Mouse (Mus musculus): ENCODE data around the gene Cuta. TPM values are rescaled to one million over a fixed set of nuclear protein-coding genes. Genes with fewer than 3 reads are reported as not detected.
A peak's percentile ranks its signal among the peaks of the same experiment; 100 is the strongest.
"Not testable (repeated sequence)": the region's sequence is repeated elsewhere in the genome, so short reads cannot be mapped to it uniquely, and the experiment has no call there.

The Cuta gene
- polyA plus RNA-seq, 1 experiment from 2014 or later = 161 TPM

- not testable (repeated sequence) for H3K9ac ChIP-seq (replicated peaks; ENCODE audit: low read depth, low read length); H3K4me3 ChIP-seq (ENCODE audit: low read depth, low read length); H3K4me2 ChIP-seq (replicated peaks; ENCODE audit: low read depth, low read length); H3K9me3 ChIP-seq (ENCODE audit: control insufficient read depth, low read depth, low read length); H3K27ac ChIP-seq (ENCODE audit: low read length); H3K4me1 ChIP-seq (ENCODE audit: control insufficient read depth, insufficient read depth, low read length); ATAC-seq (ENCODE audit: insufficient number of reproducible peaks, insufficient read depth, low FRiP score, low read depth); H3K27me3 ChIP-seq (ENCODE audit: control insufficient read depth, insufficient read depth, low read length); H3K36me3 ChIP-seq (ENCODE audit: control insufficient read depth, insufficient read depth, low read length)
- WGBS = 86% methylated on average over 5 of the region's 6 CpGs
Measured at GRCm38 (mm10) chr17:26922368-26922767, 17.0 kb downstream of the Cuta start.

- H3K4me3 ChIP-seq (ENCODE audit: low read depth, low read length); H3K9me3 ChIP-seq (ENCODE audit: control insufficient read depth, low read depth, low read length); H3K9ac ChIP-seq (replicated peaks; ENCODE audit: low read depth, low read length); H3K27ac ChIP-seq (ENCODE audit: low read length); H3K27me3 ChIP-seq (ENCODE audit: control insufficient read depth, insufficient read depth, low read length); H3K4me2 ChIP-seq (replicated peaks; ENCODE audit: low read depth, low read length); H3K4me1 ChIP-seq (ENCODE audit: control insufficient read depth, insufficient read depth, low read length); H3K36me3 ChIP-seq (ENCODE audit: control insufficient read depth, insufficient read depth, low read length); ATAC-seq (ENCODE audit: insufficient number of reproducible peaks, insufficient read depth, low FRiP score, low read depth): not testable (repeated sequence)
- WGBS = 55% methylated on average over 2 of the region's 2 CpGs
Measured at GRCm38 (mm10) chr17:26919516-26919915, 19.9 kb downstream of the Cuta start.

GRCm38 (mm10) chr17:26918343-26918742, 21.0 kb downstream of the Cuta start:
- H3K9me3 ChIP-seq (ENCODE audit: control insufficient read depth, low read depth, low read length) = no peaks in the 10 kb centered on the region
- H3K9ac ChIP-seq (replicated peaks; ENCODE audit: low read depth, low read length) = no peak overlapping the region
- no peaks in the 10 kb centered on the region for H3K27me3 ChIP-seq (ENCODE audit: control insufficient read depth, insufficient read depth, low read length)
- H3K4me1 ChIP-seq (ENCODE audit: control insufficient read depth, insufficient read depth, low read length) = no peaks in the 10 kb centered on the region
- H3K27ac ChIP-seq (ENCODE audit: low read length) = no peak overlapping the region
- H3K4me2 ChIP-seq (replicated peaks; ENCODE audit: low read depth, low read length) = peak overlapping the region; percentile 51; the same call in 1 of the 2 replicates
- no peaks in the 10 kb centered on the region for H3K36me3 ChIP-seq (ENCODE audit: control insufficient read depth, insufficient read depth, low read length)
- 69% methylated on average over 2 of the region's 2 CpGs for WGBS
- ATAC-seq (ENCODE audit: insufficient number of reproducible peaks, insufficient read depth, low FRiP score, low read depth) = no peak
- H3K4me3 ChIP-seq (ENCODE audit: low read depth, low read length) = peak overlapping the region; percentile 63; the same call in 1 of the 2 replicates

DNA sequence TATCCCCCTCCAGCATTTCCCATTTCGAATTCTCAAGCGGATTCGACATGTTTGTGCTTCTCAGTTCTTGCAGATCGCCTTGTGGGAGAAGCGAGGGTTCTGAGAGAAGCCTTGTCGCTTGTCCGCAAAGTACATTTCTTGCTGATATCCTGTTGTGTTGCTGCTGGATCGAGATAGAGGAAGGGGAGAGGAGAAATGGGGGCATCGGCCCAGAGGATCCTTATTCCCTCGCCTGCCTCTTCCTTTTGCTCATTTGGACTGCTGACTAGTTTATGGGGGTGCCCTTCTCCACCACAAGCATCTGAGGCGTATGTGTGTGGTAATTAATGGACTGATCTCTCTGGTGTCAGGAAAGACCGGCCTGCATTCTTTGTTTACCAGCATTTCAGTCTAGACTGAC, 21.8 kb downstream of the Cuta start:
- H3K36me3 ChIP-seq (ENCODE audit: control insufficient read depth, insufficient read depth, low read length); H3K27ac ChIP-seq (ENCODE audit: low read length); H3K4me1 ChIP-seq (ENCODE audit: control insufficient read depth, insufficient read depth, low read length); H3K9me3 ChIP-seq (ENCODE audit: control insufficient read depth, low read depth, low read length); H3K27me3 ChIP-seq (ENCODE audit: control insufficient read depth, insufficient read depth, low read length); ATAC-seq (ENCODE audit: insufficient number of reproducible peaks, insufficient read depth, low FRiP score, low read depth): not testable (repeated sequence)
- 2% methylated on average over 12 of the region's 12 CpGs for WGBS
- Histone ChIP-seq H3K4me3 (ENCODE audit: low read depth, low read length) (peak overlapping the region; percentile 63), H3K4me2 (replicated peaks; ENCODE audit: low read depth, low read length) (peak overlapping the region; percentile 51), H3K9ac (replicated peaks; ENCODE audit: low read depth, low read length) (peak overlapping the region; percentile 48)

GRCm38 (mm10) chr17:26916711-26917482, 22.5 kb downstream of the Cuta start, which contains the start of gene Kifc5b:
Gene Kifc5b (plus strand): TSS chr17:26917091.
- H3K4me2 ChIP-seq (replicated peaks; ENCODE audit: low read depth, low read length) = peak within 1 kb of the TSS; percentile 51
- peak within 1 kb of the TSS; percentile 63 for H3K4me3 ChIP-seq (ENCODE audit: low read depth, low read length)
- H3K27ac ChIP-seq (ENCODE audit: low read length) = peak within 1 kb of the TSS; percentile 61; the same call in 1 of the 2 replicates
- peak within 1 kb of the TSS; percentile 48 for H3K9ac ChIP-seq (replicated peaks; ENCODE audit: low read depth, low read length)
- H3K9me3 ChIP-seq (ENCODE audit: control insufficient read depth, low read depth, low read length) = no peaks in the 10 kb centered on the region
- WGBS = under 1% methylated on average over 60 of the region's 72 CpGs
- no peaks in the 10 kb centered on the region for H3K4me1 ChIP-seq (ENCODE audit: control insufficient read depth, insufficient read depth, low read length)
- ATAC-seq (ENCODE audit: insufficient number of reproducible peaks, insufficient read depth, low FRiP score, low read depth) = peak; percentile 99
- H3K27me3 ChIP-seq (ENCODE audit: control insufficient read depth, insufficient read depth, low read length) = no peaks in the 10 kb centered on the region
- no peaks in the 10 kb centered on the region for H3K36me3 ChIP-seq (ENCODE audit: control insufficient read depth, insufficient read depth, low read length)

DNA sequence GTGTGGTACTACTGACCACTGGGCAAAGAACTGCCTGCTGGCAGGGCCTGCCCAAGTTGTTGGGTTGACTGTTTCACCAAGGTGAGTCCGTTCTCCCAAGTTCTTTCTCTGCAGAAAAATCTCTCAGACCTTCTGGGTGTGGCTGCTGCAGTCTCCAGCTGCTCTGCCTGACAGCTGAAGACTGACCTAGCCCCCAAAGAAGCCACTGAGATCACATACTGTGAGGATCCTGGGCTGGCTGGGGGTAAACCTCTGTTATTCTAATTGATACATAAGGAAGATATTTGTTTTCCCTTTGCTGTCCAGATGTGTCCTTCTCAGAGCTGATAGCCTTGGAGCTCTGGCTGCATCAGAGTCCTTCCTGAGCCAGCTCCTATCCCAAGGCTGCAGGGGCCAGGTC, 24.1 kb downstream of the Cuta start:
- H3K36me3 ChIP-seq (ENCODE audit: control insufficient read depth, insufficient read depth, low read length) = no peaks in the 10 kb centered on the region
- no peak overlapping the region for H3K4me2 ChIP-seq (replicated peaks; ENCODE audit: low read depth, low read length)
- no peak for ATAC-seq (ENCODE audit: insufficient number of reproducible peaks, insufficient read depth, low FRiP score, low read depth)
- no peaks in the 10 kb centered on the region for H3K9me3 ChIP-seq (ENCODE audit: control insufficient read depth, low read depth, low read length)
- H3K9ac ChIP-seq (replicated peaks; ENCODE audit: low read depth, low read length) = no peak overlapping the region
- H3K27ac ChIP-seq (ENCODE audit: low read length) = no peak overlapping the region
- H3K27me3 ChIP-seq (ENCODE audit: control insufficient read depth, insufficient read depth, low read length) = no peaks in the 10 kb centered on the region
- no peaks in the 10 kb centered on the region for H3K4me1 ChIP-seq (ENCODE audit: control insufficient read depth, insufficient read depth, low read length)
- WGBS = 41% methylated on average over 1 of the region's 1 CpGs
- H3K4me3 ChIP-seq (ENCODE audit: low read depth, low read length) = no peak overlapping the region

- H3K4me3 ChIP-seq (ENCODE audit: low read depth, low read length); H3K9ac ChIP-seq (replicated peaks; ENCODE audit: low read depth, low read length); H3K9me3 ChIP-seq (ENCODE audit: control insufficient read depth, low read depth, low read length); H3K4me1 ChIP-seq (ENCODE audit: control insufficient read depth, insufficient read depth, low read length); H3K4me2 ChIP-seq (replicated peaks; ENCODE audit: low read depth, low read length); ATAC-seq (ENCODE audit: insufficient number of reproducible peaks, insufficient read depth, low FRiP score, low read depth); H3K27ac ChIP-seq (ENCODE audit: low read length); H3K27me3 ChIP-seq (ENCODE audit: control insufficient read depth, insufficient read depth, low read length); H3K36me3 ChIP-seq (ENCODE audit: control insufficient read depth, insufficient read depth, low read length): not testable (repeated sequence)
- WGBS = 92% methylated on average over 14 of the region's 15 CpGs
Measured at GRCm38 (mm10) chr17:26907506-26907905, 31.9 kb downstream of the Cuta start.

DNA sequence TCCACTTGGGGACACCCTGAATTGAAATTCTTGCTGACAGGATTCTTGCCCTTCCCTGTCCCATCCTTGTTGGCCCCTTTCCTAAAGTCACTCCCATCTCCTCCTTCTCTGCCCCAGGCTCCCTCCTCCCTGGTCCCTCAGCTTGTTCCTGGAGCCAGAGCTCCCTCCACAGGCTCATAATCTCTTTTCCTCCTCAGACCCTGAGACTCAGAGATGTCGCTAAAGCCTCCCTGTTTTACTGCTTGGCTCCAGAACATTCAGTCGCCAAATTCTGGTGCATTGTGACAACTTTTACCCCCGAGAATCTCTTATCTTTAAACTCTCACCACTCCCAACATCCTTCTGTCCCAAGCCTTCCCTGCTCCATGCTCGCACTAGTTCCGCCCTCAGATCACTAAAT, 35.0 kb downstream of the Cuta start:
- WGBS = 58% methylated on average over 5 of the region's 5 CpGs
- Histone ChIP-seq H3K4me3 (ENCODE audit: low read depth, low read length) (no peak overlapping the region), H3K9me3 (ENCODE audit: control insufficient read depth, low read depth, low read length) (0 out of 2 replicates have a peak, but pooled peaks cover 2% of the 10 kb centered on the region), H3K36me3 (ENCODE audit: control insufficient read depth, insufficient read depth, low read length) (no peaks in the 10 kb centered on the region), H3K27ac (ENCODE audit: low read length) (no peak overlapping the region), H3K27me3 (ENCODE audit: control insufficient read depth, insufficient read depth, low read length) (no peaks in the 10 kb centered on the region), H3K4me2 (replicated peaks; ENCODE audit: low read depth, low read length) (no peak overlapping the region), H3K4me1 (ENCODE audit: control insufficient read depth, insufficient read depth, low read length) (no peaks in the 10 kb centered on the region), H3K9ac (replicated peaks; ENCODE audit: low read depth, low read length) (no peak overlapping the region)
- no peak for ATAC-seq (ENCODE audit: insufficient number of reproducible peaks, insufficient read depth, low FRiP score, low read depth)

DNA sequence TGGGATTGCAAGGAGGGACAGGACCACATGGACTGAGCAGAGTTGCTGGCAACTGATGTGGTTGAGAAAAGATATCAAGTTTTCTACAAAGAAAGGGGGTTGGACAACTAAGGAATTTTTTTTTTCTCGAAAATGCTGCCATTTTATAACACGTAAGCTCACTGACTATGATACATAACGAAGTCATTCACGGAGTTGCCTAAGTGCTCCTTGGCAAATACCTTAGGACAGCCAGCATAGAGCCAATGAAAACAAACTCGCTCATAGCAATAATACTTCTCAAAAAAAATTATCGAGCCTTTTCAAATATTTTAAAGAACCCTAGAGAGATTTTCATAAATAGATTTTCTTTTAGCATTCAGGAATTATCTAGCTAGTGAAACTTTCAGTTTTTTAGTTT, 38.5 kb downstream of the Cuta start:
- no peaks in the 10 kb centered on the region for H3K36me3 ChIP-seq (ENCODE audit: control insufficient read depth, insufficient read depth, low read length)
- no peak overlapping the region for H3K27ac ChIP-seq (ENCODE audit: low read length)
- 79% methylated on average over 6 of the region's 6 CpGs for WGBS
- no peak for ATAC-seq (ENCODE audit: insufficient number of reproducible peaks, insufficient read depth, low FRiP score, low read depth)
- no peak overlapping the region for H3K4me2 ChIP-seq (replicated peaks; ENCODE audit: low read depth, low read length)
- no peak overlapping the region for H3K9ac ChIP-seq (replicated peaks; ENCODE audit: low read depth, low read length)
- H3K4me1 ChIP-seq (ENCODE audit: control insufficient read depth, insufficient read depth, low read length) = no peaks in the 10 kb centered on the region
- no peaks in the 10 kb centered on the region for H3K9me3 ChIP-seq (ENCODE audit: control insufficient read depth, low read depth, low read length)
- no peaks in the 10 kb centered on the region for H3K27me3 ChIP-seq (ENCODE audit: control insufficient read depth, insufficient read depth, low read length)
- no peak overlapping the region for H3K4me3 ChIP-seq (ENCODE audit: low read depth, low read length)

Measured in stomach, embryonic 14.5 days (tissue).